Mouse (Mus musculus) brain, adult 2 months (tissue): ENCODE measurements around the gene Padi1.

ENCODE experiments used
- DNase-seq: peaks from one replicate; pipeline ENCODE4 v3.0.0; 2011; ENCODE audit warnings: low read depth, low spot score

The Padi1 gene

DNA sequence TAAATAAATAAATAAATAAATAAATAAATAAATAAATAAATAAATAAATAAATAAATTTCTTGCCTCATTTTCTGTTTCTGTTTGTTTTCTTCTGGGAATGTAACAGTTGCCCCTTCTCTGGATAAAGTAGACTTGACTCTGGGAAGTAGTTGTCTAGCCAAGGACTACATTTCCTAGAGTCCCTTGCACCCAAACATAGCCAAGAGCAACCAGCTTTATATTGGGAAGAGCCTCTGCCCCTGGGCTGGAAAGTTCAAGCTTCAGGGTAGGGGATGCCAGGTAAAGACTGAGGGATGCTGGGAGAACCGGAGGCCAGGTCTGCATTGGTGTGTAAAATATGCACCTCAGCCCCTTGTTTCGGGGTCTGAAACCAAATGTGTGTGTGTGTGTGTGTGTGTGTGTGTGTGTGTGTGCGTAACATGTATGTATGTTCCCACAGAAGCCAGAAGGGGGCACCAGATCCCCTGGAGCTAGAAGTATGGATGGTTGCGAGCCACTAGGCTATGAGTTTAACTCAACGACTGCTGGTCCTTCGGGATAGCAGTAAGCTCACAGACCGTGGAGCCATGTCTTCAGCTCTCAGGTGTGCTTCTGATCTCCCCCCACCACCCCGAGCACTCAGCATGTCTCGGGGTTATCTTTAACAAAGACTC, 61.2 kb downstream of the Padi1 start:
- no peak for DNase-seq

DNA sequence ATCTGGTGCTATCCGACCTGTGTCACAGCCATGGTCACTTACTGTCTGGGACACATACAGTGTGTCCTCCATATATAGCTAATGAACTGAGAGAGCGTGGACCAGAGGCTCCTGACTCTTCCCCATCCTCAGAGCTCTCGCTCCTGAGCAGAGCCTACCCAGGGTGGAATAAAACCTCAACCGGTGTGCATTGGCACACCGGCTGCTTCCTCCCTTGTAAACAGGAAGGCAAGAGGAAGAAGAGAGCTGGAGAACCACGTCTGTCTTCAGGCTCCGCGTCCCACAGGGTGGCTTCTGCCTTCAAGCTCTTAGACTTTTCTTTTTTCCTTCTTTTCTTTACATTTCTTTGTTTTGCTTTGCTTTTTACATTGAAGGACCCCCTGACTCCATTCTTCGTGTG, 62.8 kb downstream of the Padi1 start:
- no peak for DNase-seq

DNA sequence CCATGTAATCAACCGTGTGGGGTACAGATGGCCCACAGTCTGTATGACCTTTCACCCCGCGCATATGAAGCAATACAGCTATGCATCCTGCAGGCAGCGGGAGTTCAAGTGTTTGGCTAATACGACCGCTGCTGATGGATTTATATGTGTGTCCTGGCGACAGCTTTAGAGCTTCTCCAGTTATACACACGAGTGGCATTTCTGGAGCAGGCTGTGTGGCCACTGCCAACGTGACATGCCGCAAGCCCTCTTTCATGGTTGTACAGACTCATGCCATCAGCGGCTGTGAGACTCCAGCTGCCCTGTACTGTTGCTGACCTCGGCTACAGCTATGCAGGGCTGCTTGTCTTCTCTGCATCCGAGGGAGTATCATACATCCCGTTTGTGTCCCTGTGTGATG, 65.1 kb downstream of the Padi1 start:
- DNase-seq: no peak

DNA sequence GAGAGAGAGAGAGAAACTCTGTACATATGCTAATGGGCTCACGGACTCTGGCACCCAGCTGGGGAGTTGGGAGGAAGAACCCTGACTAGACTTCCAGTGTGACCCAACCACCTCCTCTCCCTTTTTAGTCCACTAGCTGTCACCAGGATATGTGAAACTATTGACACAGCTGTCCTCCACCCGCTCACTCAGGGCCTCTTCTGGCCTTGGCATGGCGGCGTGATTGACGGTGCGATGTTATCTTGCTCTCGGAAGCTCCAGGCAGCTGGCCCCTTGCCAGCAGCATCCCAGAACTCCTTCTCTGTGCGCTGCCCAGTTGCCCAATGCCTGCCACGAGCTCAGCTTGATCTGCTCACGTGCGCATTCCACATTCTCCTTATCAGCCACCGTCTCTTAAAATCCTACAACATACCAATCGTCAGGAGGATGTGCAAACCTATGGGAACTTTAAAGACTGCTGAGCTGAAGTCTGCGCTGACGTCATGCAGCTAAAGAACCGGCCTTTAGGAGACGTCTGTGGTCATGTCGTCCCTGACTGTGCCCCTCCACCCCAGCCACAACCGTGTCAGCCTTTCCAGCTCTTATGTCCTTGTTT, 65.7 kb downstream of the Padi1 start:
- DNase-seq: no peak

DNA sequence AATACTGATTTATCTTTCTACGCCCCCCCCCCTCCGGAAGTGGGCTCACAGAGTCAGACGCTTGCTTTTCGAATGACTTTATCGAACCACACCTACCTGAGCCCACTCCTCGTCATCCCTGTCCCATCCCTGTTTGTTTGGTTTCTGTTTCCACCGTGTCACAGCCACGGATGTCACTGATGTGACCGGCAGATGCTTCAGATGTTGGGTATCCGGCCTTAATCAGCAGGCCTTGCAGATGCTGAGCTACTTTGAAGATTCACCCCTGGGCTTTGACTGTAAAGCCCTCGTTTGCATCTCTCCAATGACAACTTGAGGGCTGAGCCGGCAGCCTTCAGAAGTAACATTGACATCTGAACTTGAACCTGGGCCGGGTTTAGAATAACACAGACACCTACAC, 69.0 kb downstream of the Padi1 start:
- no peak for DNase-seq

DNA sequence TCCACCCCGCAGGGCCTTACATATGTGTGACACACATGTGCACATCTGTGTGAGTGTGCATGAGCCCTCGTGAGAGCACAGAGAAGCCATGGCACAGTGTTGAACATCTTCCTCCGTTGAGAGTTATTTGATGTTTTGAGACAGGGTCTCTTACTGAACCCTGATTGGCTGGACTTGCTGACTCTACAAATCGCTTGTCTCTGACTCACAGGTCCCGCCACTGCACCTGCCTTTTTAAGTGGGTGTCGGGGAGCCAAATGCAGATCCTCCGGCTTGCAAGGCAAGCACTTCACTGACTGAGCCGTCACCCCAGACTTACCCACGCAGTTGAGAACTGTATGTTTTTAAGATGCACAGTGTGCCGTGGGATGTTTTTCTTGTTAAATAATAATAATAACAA, 69.7 kb downstream of the Padi1 start:
- peak; percentile 26 for DNase-seq

DNA sequence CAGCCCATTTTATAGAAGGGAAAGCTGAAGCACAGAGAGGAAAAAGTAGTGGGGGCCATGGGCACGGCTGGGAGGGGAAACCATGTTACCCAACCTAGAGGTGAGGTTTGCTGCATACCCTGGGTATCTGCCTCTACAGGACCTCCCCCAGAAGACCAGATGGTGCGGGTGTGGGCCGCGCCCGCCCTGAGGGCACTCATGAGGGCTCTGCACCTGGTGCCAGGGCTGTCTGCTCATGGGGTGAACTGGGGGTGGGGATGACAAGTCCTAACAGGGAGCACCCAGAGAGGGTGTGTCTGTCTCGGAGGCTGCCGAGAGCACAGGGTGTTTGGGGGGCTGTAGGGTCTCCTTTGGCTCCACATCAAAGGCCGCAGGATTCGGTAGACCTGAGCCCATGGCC, 70.7 kb downstream of the Padi1 start:
- no peak for DNase-seq

DNA sequence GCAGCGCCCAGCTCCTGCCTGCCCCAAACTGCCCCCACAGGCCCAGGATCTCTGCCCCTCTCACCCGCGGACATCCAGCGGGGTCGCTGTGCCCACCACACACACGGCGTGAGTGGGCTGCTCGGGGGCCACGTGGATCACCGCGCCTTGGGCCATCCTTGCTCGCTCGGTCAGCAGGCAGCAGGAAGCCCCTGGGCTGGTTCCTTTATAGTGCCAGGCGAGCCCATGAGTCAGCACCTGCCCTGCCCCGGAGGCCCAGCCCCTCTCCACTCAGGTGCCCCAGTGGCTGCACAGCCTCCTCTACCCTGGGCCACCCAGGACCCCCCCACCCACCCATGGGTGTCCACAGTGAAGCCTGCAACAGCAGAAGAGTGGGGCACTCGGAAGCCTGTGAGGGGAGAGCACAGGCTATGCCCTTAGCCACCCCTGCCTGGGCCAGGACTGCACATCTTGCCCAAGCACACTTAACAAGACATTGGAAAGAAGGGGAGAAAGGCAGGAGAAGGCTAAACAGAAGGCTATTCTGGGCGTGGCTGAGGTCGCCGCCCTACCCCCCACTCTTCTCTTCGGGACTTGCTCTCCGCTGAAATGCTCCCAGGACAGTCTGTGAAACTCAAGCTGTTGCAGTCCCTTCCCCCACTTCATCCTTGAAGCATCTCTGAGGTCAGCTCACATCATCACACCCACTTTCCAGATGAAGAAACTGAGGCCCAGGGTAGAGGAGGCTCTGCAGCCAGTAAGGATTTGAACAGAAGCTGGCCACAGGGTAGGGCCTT, 71.4 kb downstream of the Padi1 start, which contains the start of gene Padi4:
Gene Padi4, minus strand, starts transcription at position 212 of the 776 bp plus-strand sequence.
- DNase-seq: no peak

DNA sequence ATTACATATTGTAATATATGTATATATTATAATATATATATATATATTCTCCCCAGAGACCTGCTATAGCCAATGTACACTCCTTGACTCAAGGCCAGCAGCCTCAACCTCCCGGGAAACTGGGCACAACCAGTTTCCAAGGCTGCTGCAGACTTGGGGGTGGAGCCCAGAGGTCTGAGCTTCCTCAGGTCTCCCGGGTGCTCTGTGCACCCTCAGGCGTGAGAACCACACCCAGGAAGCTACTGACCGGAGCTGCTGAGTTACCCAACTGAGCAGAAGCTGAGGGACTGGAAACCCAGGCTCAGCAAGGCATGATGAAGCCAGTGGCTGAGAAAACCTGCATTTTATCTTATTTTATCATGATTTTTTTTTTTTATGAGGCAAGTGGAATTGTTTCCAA, 74.5 kb downstream of the Padi1 start:
- no peak for DNase-seq

DNA sequence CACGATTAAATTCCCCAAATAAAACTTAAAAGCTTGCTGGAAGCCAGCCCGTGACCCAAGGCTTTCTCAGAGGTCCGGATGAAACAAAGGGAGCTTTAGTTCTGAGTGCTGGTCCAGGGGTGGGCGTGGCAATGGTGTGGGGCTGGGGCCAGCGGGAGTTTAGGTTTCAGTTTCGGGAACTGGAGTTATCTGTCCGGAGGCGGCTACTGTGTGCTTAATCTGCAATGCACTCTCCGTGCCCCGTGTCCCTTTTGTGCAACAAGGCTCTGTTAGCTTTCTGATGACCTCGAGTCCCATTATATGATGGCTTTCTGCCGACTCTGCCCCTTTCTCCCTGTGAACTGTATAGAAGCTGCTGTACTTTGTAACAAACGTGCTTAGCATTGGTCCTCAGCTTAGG, 75.1 kb downstream of the Padi1 start:
- DNase-seq: no peak

DNA sequence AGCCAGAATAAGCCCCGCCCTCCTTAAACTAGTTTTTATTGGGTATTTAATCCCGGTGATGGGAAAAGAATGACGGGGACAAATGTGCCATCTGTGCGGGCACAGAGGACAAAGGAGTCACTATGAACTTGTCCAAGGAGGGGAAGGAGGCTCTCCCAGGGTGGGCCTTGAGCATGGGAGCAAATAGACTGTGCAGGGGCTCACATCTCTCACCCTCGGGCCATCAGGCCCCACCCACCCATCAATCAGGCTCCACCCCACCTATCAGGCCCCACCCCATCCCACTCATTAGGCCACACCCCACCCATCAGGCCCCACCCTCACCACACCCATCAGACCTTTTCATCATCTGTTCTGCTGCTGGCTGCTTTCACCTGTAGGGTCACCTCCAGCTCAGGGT, 76.6 kb downstream of the Padi1 start:
- no peak for DNase-seq

DNA sequence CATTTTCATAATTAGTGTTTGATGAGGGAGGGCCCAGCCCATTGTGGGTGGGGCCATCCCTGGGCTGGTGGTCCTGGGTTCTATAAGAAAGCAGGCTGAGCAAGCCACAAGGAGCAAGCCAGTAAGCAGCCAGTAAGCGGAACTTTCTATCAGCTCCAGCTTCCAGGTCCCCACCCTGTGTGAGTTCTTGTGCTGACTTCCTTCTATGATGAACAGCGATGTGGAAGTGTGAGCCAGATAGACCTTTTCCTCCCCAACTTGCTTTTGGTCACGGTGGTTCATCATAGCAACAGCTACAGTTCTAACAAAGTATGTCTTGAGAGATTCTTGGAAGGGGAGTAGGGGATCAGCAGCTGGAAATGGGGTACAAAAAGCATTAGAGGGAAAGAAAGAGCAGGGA, 79.6 kb downstream of the Padi1 start:
- no peak for DNase-seq

DNA sequence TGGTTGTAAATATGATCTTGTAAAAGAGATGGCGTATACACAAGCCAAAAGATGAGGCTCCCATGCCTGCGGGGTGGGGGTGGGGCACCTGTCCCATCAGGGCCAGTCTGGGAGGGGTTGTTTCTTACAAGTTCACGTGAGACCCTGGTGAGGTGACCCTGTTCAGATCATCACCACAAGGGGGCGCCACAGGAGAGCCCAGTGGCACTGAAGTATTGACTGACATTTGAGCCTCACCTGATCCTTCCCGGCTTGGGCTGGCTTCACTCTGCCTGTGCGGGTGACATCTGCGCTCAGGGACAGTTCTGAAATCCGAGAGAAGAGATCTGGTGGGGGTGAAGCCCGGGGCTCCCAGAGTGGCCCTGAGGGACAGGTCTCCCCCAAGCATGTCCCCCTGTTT, 82.4 kb downstream of the Padi1 start:
- peak; percentile 20 for DNase-seq
